Mouse (Mus musculus): ENCODE data around the gene Mxi1.

GRCm38 (mm10) chr19:53375816-53376215 is 65.5 kb downstream of the Mxi1 start:
- TF ChIP-seq CTCF (IDR thresholded peaks at IDR 0.05; ENCODE audit: low read depth): no peak
- TF ChIP-seq EP300 (IDR thresholded peaks at IDR 0.05; ENCODE audit: low read depth): no peak

Data from liver, embryonic 14.5 days (tissue).